Mouse (Mus musculus): ENCODE measurements around the gene R3hdm1. TPM values are rescaled to one million over a fixed set of nuclear protein-coding genes. Genes with fewer than 3 reads are reported as not detected.

R3hdm1 gene
- polyA plus RNA-seq, 1 experiment from 2014 or later: 98.3 TPM

GRCm38 (mm10) chr1:128170104-128170503, 67.0 kb downstream of the R3hdm1 start:
- Histone ChIP-seq H3K27me3 (ENCODE audit: control insufficient read depth, insufficient read depth, low read length) (no peaks in the 10 kb centered on the region), H3K4me2 (replicated peaks; ENCODE audit: low read depth, low read length) (no peak overlapping the region), H3K9me3 (ENCODE audit: control insufficient read depth, low read depth, low read length) (no peaks in the 10 kb centered on the region), H3K4me3 (ENCODE audit: low read depth, low read length) (no peak overlapping the region), H3K4me1 (ENCODE audit: control insufficient read depth, insufficient read depth, low read length) (no peaks in the 10 kb centered on the region), H3K36me3 (ENCODE audit: control insufficient read depth, insufficient read depth, low read length) (peaks cover under 1% of the 10 kb centered on the region), H3K9ac (replicated peaks; ENCODE audit: low read depth, low read length) (no peak overlapping the region), H3K27ac (ENCODE audit: low read length) (no peak overlapping the region)
- no peak for ATAC-seq (ENCODE audit: insufficient number of reproducible peaks, insufficient read depth, low FRiP score, low read depth)

- Histone ChIP-seq H3K9ac (replicated peaks; ENCODE audit: low read depth, low read length) (no peak overlapping the region), H3K4me1 (ENCODE audit: control insufficient read depth, insufficient read depth, low read length) (no peaks in the 10 kb centered on the region), H3K27me3 (ENCODE audit: control insufficient read depth, insufficient read depth, low read length) (no peaks in the 10 kb centered on the region), H3K36me3 (ENCODE audit: control insufficient read depth, insufficient read depth, low read length) (peaks cover 41% of the 10 kb centered on the region), H3K27ac (ENCODE audit: low read length) (no peak overlapping the region), H3K4me3 (ENCODE audit: low read depth, low read length) (no peak overlapping the region), H3K9me3 (ENCODE audit: control insufficient read depth, low read depth, low read length) (no peaks in the 10 kb centered on the region), H3K4me2 (replicated peaks; ENCODE audit: low read depth, low read length) (no peak overlapping the region)
- ATAC-seq (ENCODE audit: insufficient number of reproducible peaks, insufficient read depth, low FRiP score, low read depth): no peak
- 70% methylated on average over 2 of the region's 2 CpGs for WGBS
These were observed 88.3 kb downstream of the R3hdm1 start for GRCm38 (mm10) chr1:128191426-128191825.

- ATAC-seq (ENCODE audit: insufficient number of reproducible peaks, insufficient read depth, low FRiP score, low read depth): no peak
- H3K9me3 ChIP-seq (ENCODE audit: control insufficient read depth, low read depth, low read length): no peaks in the 10 kb centered on the region
- H3K4me1 ChIP-seq (ENCODE audit: control insufficient read depth, insufficient read depth, low read length): no peaks in the 10 kb centered on the region
- H3K4me3 ChIP-seq (ENCODE audit: low read depth, low read length): no peak overlapping the region
- no peak overlapping the region for H3K4me2 ChIP-seq (replicated peaks; ENCODE audit: low read depth, low read length)
- H3K9ac ChIP-seq (replicated peaks; ENCODE audit: low read depth, low read length): no peak overlapping the region
- no peaks in the 10 kb centered on the region for H3K27me3 ChIP-seq (ENCODE audit: control insufficient read depth, insufficient read depth, low read length)
- no peak overlapping the region for H3K27ac ChIP-seq (ENCODE audit: low read length)
- WGBS: 57% methylated on average over 7 of the region's 7 CpGs
- peaks cover 38% of the 10 kb centered on the region for H3K36me3 ChIP-seq (ENCODE audit: control insufficient read depth, insufficient read depth, low read length)
These were observed 89.3 kb downstream of the R3hdm1 start for GRCm38 (mm10) chr1:128192369-128192768.

GRCm38 (mm10) chr1:128194011-128194410, 90.9 kb downstream of the R3hdm1 start:
- Histone ChIP-seq H3K9me3 (ENCODE audit: control insufficient read depth, low read depth, low read length) (no peaks in the 10 kb centered on the region), H3K27me3 (ENCODE audit: control insufficient read depth, insufficient read depth, low read length) (no peaks in the 10 kb centered on the region), H3K4me1 (ENCODE audit: control insufficient read depth, insufficient read depth, low read length) (no peaks in the 10 kb centered on the region), H3K36me3 (ENCODE audit: control insufficient read depth, insufficient read depth, low read length) (peaks cover 33% of the 10 kb centered on the region), H3K4me2 (replicated peaks; ENCODE audit: low read depth, low read length) (no peak overlapping the region), H3K4me3 (ENCODE audit: low read depth, low read length) (no peak overlapping the region), H3K27ac (ENCODE audit: low read length) (no peak overlapping the region), H3K9ac (replicated peaks; ENCODE audit: low read depth, low read length) (no peak overlapping the region)
- ATAC-seq (ENCODE audit: insufficient number of reproducible peaks, insufficient read depth, low FRiP score, low read depth): no peak
- 45% methylated on average over 2 of the region's 2 CpGs for WGBS

- Histone ChIP-seq H3K9ac (replicated peaks; ENCODE audit: low read depth, low read length) (no peak overlapping the region), H3K9me3 (ENCODE audit: control insufficient read depth, low read depth, low read length) (no peaks in the 10 kb centered on the region), H3K27me3 (ENCODE audit: control insufficient read depth, insufficient read depth, low read length) (no peaks in the 10 kb centered on the region), H3K4me1 (ENCODE audit: control insufficient read depth, insufficient read depth, low read length) (no peaks in the 10 kb centered on the region), H3K4me2 (replicated peaks; ENCODE audit: low read depth, low read length) (no peak overlapping the region), H3K36me3 (ENCODE audit: control insufficient read depth, insufficient read depth, low read length) (peaks cover 33% of the 10 kb centered on the region), H3K27ac (ENCODE audit: low read length) (no peak overlapping the region), H3K4me3 (ENCODE audit: low read depth, low read length) (no peak overlapping the region)
- WGBS: 85% methylated on average over 1 of the region's 1 CpGs
- no peak for ATAC-seq (ENCODE audit: insufficient number of reproducible peaks, insufficient read depth, low FRiP score, low read depth)
These were observed 94.3 kb downstream of the R3hdm1 start for GRCm38 (mm10) chr1:128197353-128197752.

- no peak overlapping the region for H3K4me3 ChIP-seq (ENCODE audit: low read depth, low read length)
- WGBS: 81% methylated on average over 5 of the region's 5 CpGs
- no peak for ATAC-seq (ENCODE audit: insufficient number of reproducible peaks, insufficient read depth, low FRiP score, low read depth)
These were observed 110.2 kb downstream of the R3hdm1 start for GRCm38 (mm10) chr1:128213261-128213660.

GRCm38 (mm10) chr1:128221886-128222285, 118.8 kb downstream of the R3hdm1 start:
- H3K4me2 ChIP-seq (replicated peaks; ENCODE audit: low read depth, low read length): no peak overlapping the region
- peaks cover 26% of the 10 kb centered on the region for H3K36me3 ChIP-seq (ENCODE audit: control insufficient read depth, insufficient read depth, low read length)
- ATAC-seq (ENCODE audit: insufficient number of reproducible peaks, insufficient read depth, low FRiP score, low read depth): no peak
- H3K9me3 ChIP-seq (ENCODE audit: control insufficient read depth, low read depth, low read length): no peaks in the 10 kb centered on the region
- no peaks in the 10 kb centered on the region for H3K4me1 ChIP-seq (ENCODE audit: control insufficient read depth, insufficient read depth, low read length)
- 94% methylated on average over 2 of the region's 2 CpGs for WGBS
- H3K4me3 ChIP-seq (ENCODE audit: low read depth, low read length): no peak overlapping the region
- H3K9ac ChIP-seq (replicated peaks; ENCODE audit: low read depth, low read length): no peak overlapping the region
- no peaks in the 10 kb centered on the region for H3K27me3 ChIP-seq (ENCODE audit: control insufficient read depth, insufficient read depth, low read length)
- no peak overlapping the region for H3K27ac ChIP-seq (ENCODE audit: low read length)

More at GRCm38 (mm10) chr1:128213261-128213660, 110.2 kb downstream of the R3hdm1 start:
- Histone ChIP-seq H3K4me1 (ENCODE audit: control insufficient read depth, insufficient read depth, low read length) (no peaks in the 10 kb centered on the region), H3K4me2 (replicated peaks; ENCODE audit: low read depth, low read length) (no peak overlapping the region), H3K27me3 (ENCODE audit: control insufficient read depth, insufficient read depth, low read length) (no peaks in the 10 kb centered on the region), H3K27ac (ENCODE audit: low read length) (no peak overlapping the region), H3K9me3 (ENCODE audit: control insufficient read depth, low read depth, low read length) (no peaks in the 10 kb centered on the region), H3K9ac (replicated peaks; ENCODE audit: low read depth, low read length) (no peak overlapping the region), H3K36me3 (ENCODE audit: control insufficient read depth, insufficient read depth, low read length) (peaks cover 30% of the 10 kb centered on the region)

GRCm38 (mm10) chr1:128223304-128223703, 120.2 kb downstream of the R3hdm1 start:
- no peaks in the 10 kb centered on the region for H3K27me3 ChIP-seq (ENCODE audit: control insufficient read depth, insufficient read depth, low read length)
- ATAC-seq (ENCODE audit: insufficient number of reproducible peaks, insufficient read depth, low FRiP score, low read depth): no peak
- no peak overlapping the region for H3K4me3 ChIP-seq (ENCODE audit: low read depth, low read length)
- no peak overlapping the region for H3K27ac ChIP-seq (ENCODE audit: low read length)
- 85% methylated on average over 1 of the region's 1 CpGs for WGBS
- H3K36me3 ChIP-seq (ENCODE audit: control insufficient read depth, insufficient read depth, low read length): peaks cover 26% of the 10 kb centered on the region
- no peak overlapping the region for H3K9ac ChIP-seq (replicated peaks; ENCODE audit: low read depth, low read length)
- H3K9me3 ChIP-seq (ENCODE audit: control insufficient read depth, low read depth, low read length): no peaks in the 10 kb centered on the region
- H3K4me1 ChIP-seq (ENCODE audit: control insufficient read depth, insufficient read depth, low read length): no peaks in the 10 kb centered on the region
- no peak overlapping the region for H3K4me2 ChIP-seq (replicated peaks; ENCODE audit: low read depth, low read length)

- H3K4me3 ChIP-seq (ENCODE audit: low read depth, low read length): no peak overlapping the region
- WGBS: 99% methylated on average over 4 of the region's 4 CpGs
- no peak overlapping the region for H3K9ac ChIP-seq (replicated peaks; ENCODE audit: low read depth, low read length)
- no peaks in the 10 kb centered on the region for H3K4me1 ChIP-seq (ENCODE audit: control insufficient read depth, insufficient read depth, low read length)
- H3K9me3 ChIP-seq (ENCODE audit: control insufficient read depth, low read depth, low read length): no peaks in the 10 kb centered on the region
- H3K27me3 ChIP-seq (ENCODE audit: control insufficient read depth, insufficient read depth, low read length): no peaks in the 10 kb centered on the region
- no peak overlapping the region for H3K4me2 ChIP-seq (replicated peaks; ENCODE audit: low read depth, low read length)
- H3K36me3 ChIP-seq (ENCODE audit: control insufficient read depth, insufficient read depth, low read length): peaks cover 26% of the 10 kb centered on the region
- no peak for ATAC-seq (ENCODE audit: insufficient number of reproducible peaks, insufficient read depth, low FRiP score, low read depth)
- H3K27ac ChIP-seq (ENCODE audit: low read length): no peak overlapping the region
These were observed 132.1 kb downstream of the R3hdm1 start for GRCm38 (mm10) chr1:128235181-128235580.
